Mouse (Mus musculus) stomach, embryonic 16.5 days (tissue): ENCODE measurements at regions not wholly inside any gene's neighbourhood (a gene's known extent, or its start where the extent isn't known, plus 50 kb on each side); places are given as distances from the start of the nearest gene placed in this dataset.

Experiments used
- ATAC-seq: fragments of 200-750 bp; cut with Nextera tagmentation; 2 replicates; pipeline ENCODE4 v1.8.0; 2017; ENCODE audit warnings: moderate number of reproducible peaks, moderate TSS enrichment; ENCODE audit not compliant: insufficient read depth, low FRiP score
- H3K27ac ChIP-seq: fragments of 300-500 bp; sonication (generic); 2 replicates; pipeline ENCODE4 v1.5.1; 2014; ENCODE audit warnings: low read length
- H3K27me3 ChIP-seq: fragments of 300-500 bp; sonication (generic); 2 replicates; pipeline ENCODE4 v1.6.1; 2014; ENCODE audit warnings: low read length, control low read depth, mixed read lengths; ENCODE audit not compliant: control insufficient read depth, insufficient read depth
- H3K36me3 ChIP-seq: fragments of 300-500 bp; sonication (generic); 2 replicates; pipeline ENCODE4 v1.6.1; 2014; ENCODE audit warnings: low read length; ENCODE audit not compliant: control insufficient read depth, insufficient read depth
- H3K4me1 ChIP-seq: fragments of 300-500 bp; sonication (generic); 2 replicates; pipeline ENCODE4 v1.6.1; 2014; ENCODE audit warnings: low read length, control low read depth, mixed read lengths; ENCODE audit not compliant: control insufficient read depth, insufficient read depth
- H3K4me2 ChIP-seq: fragments of 300-500 bp; sonication (generic); 2 replicates; pipeline ENCODE4 v1.6.1; 2014; ENCODE audit warnings: low read depth, low read length, mixed read lengths
- H3K4me3 ChIP-seq: fragments of 300-500 bp; sonication (generic); replicated peaks from 2 replicates; pipeline ENCODE4 v1.5.1; 2014; ENCODE audit warnings: mild to moderate bottlenecking, low read length
- H3K9ac ChIP-seq: fragments of 300-500 bp; sonication (generic); 2 replicates; pipeline ENCODE4 v1.6.1; 2014; ENCODE audit warnings: low read length
- H3K9me3 ChIP-seq: fragments of 300-500 bp; sonication (generic); replicated peaks from 2 replicates; pipeline ENCODE4 v1.6.1; 2016; ENCODE audit warnings: low read length, control low read depth; ENCODE audit not compliant: control insufficient read depth
- WGBS: fragments of 180-500 bp; shearing (Covaris S2); extraction: QIAGEN DNeasy Blood & Tissue Kit; methylation state at CpG from one replicate; pipeline ENCODE4 v1.1.7; 2014; 5-methylcytosine and 5-hydroxymethylcytosine counted together

DNA sequence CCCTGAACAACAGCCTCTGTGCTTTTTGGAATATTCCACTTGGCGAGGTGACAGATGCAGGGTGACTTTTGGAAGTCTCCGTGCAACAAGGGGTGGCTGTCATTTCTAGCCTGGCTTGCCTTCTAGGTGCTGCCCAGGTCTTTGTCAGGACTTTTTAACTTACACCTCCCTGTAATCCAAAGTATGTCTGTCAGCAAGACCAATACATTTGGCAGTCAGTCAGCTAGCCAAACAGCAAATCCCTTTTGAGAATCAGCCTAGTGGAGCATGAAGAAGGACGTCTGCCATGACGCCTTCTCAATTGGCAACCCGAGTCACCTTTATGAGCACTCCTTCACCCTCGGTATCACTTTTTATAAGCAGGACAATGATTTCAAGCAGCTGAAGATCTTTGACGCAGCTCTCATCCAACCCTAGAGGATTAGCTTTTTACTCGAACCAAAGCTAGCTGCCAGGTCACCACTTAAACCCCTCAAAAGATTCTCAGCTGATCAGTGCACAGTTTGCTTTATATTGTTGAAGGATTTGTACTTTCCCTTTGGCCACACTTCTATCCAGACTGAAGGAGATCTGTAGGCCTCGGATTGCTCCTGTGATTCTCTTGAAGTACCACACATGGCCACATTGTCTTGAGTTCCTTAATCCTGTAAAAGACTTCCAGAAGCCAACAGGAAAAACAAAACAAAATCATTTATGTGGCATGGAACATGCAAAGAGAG, 883.1 kb downstream of the Fam19a2 start:
- no peak for ATAC-seq
- Histone ChIP-seq H3K4me3 (no peak overlapping the region), H3K27ac (no peak overlapping the region), H3K4me1 (no peaks in the 10 kb centered on the region), H3K4me2 (no peak overlapping the region), H3K36me3 (no peaks in the 10 kb centered on the region), H3K9me3 (no peaks in the 10 kb centered on the region), H3K27me3 (no peaks in the 10 kb centered on the region), H3K9ac (no peak overlapping the region)
- 72% methylated on average over 9 of the region's 9 CpGs for WGBS

DNA sequence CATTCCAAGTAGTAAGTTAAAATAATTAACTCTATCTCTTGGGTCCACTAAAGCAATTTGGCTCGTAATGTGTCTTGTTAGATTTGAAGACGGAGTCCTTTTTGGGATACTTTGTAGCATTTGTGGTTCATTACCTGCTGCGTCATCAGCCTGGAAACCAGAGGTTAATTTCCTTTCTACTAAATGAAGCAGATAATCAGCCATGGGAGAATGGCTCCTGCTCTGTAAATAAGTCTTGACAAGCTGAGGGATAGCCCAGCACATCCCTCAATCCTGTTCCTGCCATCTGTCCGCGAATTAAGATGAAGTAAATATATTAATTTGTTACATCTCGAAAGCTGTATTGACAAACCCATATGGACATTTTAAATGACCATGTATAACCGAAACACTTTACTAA, 899.6 kb downstream of the Fam19a2 start:
- H3K4me2 ChIP-seq = no peak overlapping the region
- no peak overlapping the region for H3K4me3 ChIP-seq
- no peak overlapping the region for H3K27ac ChIP-seq
- no peaks in the 10 kb centered on the region for H3K9me3 ChIP-seq
- ATAC-seq = no peak
- no peaks in the 10 kb centered on the region for H3K36me3 ChIP-seq
- no peaks in the 10 kb centered on the region for H3K4me1 ChIP-seq
- H3K27me3 ChIP-seq = no peaks in the 10 kb centered on the region
- H3K9ac ChIP-seq = no peak overlapping the region
- 83% methylated on average over 7 of the region's 7 CpGs for WGBS

DNA sequence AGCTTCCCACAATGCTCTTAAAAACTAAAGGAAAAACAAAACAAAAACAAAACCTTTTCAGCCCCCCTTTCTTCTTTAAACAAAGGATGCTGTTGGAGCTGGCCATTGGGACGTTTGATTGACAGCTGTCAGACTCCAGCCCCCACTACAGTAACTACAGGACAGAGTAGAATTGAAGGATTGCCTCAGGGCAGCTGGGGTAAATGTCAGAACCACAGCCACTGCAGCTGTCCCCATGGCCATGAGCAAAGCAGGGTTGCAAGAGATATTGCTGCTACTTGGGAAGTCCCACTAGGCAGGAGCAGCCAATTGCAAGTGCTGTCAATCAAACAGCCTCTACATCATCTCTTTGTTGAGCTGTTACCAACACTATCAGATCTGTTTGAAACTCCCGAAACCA, 911.8 kb downstream of the Fam19a2 start:
- Histone ChIP-seq H3K4me3 (no peak overlapping the region), H3K4me1 (no peaks in the 10 kb centered on the region), H3K36me3 (no peaks in the 10 kb centered on the region), H3K9ac (no peak overlapping the region), H3K4me2 (no peak overlapping the region), H3K9me3 (no peaks in the 10 kb centered on the region), H3K27me3 (no peaks in the 10 kb centered on the region), H3K27ac (no peak overlapping the region)
- WGBS = 67% methylated on average over 2 of the region's 2 CpGs
- ATAC-seq = no peak

DNA sequence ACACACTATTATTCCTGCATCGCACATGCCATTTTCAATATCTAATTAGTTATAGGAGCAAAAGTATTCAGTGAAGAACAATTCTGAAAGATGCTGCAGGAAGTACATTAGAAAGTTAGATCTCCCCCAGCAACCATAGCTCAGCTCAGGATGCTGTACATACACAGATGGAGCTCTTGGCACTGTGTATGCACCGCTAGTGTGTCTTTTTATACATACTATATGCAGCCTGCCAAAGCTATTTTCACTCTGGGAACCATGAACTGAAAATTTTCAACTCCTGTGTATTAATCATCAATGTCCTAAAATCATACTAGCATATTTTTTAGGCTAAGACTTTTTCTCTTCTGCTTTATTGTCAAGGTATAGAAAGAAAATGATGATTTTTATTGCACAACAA, 944.5 kb downstream of the Fam19a2 start:
- 90% methylated on average over 2 of the region's 2 CpGs for WGBS
- Histone ChIP-seq H3K4me3 (no peak overlapping the region), H3K9me3 (no peaks in the 10 kb centered on the region), H3K27ac (no peak overlapping the region), H3K36me3 (no peaks in the 10 kb centered on the region), H3K4me1 (no peaks in the 10 kb centered on the region), H3K27me3 (no peaks in the 10 kb centered on the region), H3K4me2 (no peak overlapping the region), H3K9ac (no peak overlapping the region)
- no peak for ATAC-seq

DNA sequence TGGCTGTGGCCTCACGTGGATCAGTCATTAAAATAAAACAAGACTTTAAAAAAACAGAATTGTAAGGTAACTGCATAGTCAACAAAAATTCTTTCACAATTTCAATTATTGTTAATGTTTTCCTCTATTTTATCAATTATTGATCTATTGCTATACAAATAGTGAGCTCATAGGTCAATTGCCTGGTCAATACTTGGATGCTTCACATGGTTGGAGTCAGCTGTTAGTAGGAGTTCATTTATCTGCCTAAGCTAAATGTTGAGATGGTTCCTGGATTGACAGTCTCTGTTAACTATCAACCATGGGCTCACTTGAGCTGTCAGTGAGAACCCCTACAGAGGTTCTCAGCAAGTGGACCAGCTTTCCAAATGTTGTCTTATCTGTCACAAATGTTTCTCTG, 955.7 kb downstream of the Fam19a2 start:
- H3K27me3 ChIP-seq = no peaks in the 10 kb centered on the region
- no peak overlapping the region for H3K27ac ChIP-seq
- H3K9me3 ChIP-seq = no peaks in the 10 kb centered on the region
- no peaks in the 10 kb centered on the region for H3K4me1 ChIP-seq
- H3K9ac ChIP-seq = no peak overlapping the region
- 77% methylated on average over 1 of the region's 1 CpGs for WGBS
- no peak overlapping the region for H3K4me2 ChIP-seq
- no peak overlapping the region for H3K4me3 ChIP-seq
- no peaks in the 10 kb centered on the region for H3K36me3 ChIP-seq
- ATAC-seq = no peak

DNA sequence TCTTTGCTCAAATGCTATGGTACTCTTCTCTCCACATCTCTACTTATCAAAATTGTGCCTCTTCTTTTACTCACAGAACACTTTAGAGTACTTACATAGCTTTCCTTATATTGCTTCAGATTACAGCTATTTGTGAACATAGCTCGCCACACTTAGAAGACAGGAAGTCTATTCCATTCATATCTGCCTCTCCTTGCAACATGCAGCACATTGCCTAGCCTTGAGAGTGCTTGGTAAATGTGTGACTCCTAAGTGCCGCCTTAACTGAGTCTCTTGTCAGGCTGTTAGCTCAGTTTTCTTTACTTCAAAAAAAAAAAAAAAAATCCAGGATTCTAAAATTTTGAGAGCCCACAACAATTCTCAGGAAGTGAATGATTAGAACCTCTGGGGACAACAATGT, 958.3 kb downstream of the Fam19a2 start:
- Histone ChIP-seq H3K36me3 (no peaks in the 10 kb centered on the region), H3K4me2 (no peak overlapping the region), H3K27me3 (no peaks in the 10 kb centered on the region), H3K4me1 (no peaks in the 10 kb centered on the region), H3K9ac (no peak overlapping the region), H3K9me3 (no peaks in the 10 kb centered on the region), H3K4me3 (no peak overlapping the region), H3K27ac (no peak overlapping the region)
- WGBS = 63% methylated on average over 2 of the region's 2 CpGs
- no peak for ATAC-seq

DNA sequence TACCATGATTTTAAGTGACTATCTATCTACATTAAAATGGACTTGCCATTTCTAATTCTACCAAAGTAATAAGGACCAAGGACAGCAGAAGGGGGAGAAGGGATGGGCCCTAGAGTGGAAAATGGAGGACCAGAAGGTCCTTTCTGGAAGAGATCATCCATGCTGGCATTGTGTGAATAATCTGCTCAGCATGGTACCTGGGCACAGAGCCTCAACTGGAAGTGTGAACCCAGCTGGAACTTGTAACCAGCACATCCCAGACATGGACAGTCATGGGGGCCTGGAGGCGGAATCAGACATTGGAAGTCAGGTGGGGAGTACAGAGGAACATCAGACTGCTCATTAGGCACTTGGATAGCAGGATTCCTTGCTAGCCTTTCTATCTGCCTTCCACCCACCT, 963.3 kb downstream of the Fam19a2 start:
- H3K27ac ChIP-seq = no peak overlapping the region
- WGBS = 88% methylated on average over 1 of the region's 1 CpGs

DNA sequence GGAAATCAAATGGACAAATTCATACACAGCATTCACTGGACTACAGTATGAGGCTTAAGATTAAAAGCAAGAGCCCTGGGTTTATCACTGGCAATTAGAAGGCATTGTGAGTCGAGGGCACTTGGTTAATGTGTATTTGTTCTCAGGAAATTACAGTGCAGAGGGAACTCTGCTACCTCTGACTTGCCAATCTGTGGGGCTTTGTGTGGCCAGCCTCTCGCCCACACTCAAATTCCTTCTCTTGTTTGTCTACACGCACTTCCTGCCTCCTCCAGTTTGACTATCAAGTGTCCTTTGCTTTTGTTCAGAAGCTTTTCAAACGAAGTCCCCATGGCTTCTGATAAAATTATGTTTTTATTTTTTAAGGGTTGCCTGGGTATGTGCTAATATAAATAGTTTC, 985.6 kb downstream of the Fam19a2 start:
- no peaks in the 10 kb centered on the region for H3K4me1 ChIP-seq
- no peak overlapping the region for H3K9ac ChIP-seq
- H3K4me2 ChIP-seq = no peak overlapping the region
- H3K9me3 ChIP-seq = no peaks in the 10 kb centered on the region
- H3K4me3 ChIP-seq = no peak overlapping the region
- H3K27ac ChIP-seq = no peak overlapping the region
- no peak for ATAC-seq
- no peaks in the 10 kb centered on the region for H3K36me3 ChIP-seq
- H3K27me3 ChIP-seq = no peaks in the 10 kb centered on the region
- WGBS = 28% methylated on average over 4 of the region's 4 CpGs

More for the DNA sequence above, 963.3 kb downstream of the Fam19a2 start:
- no peaks in the 10 kb centered on the region for H3K27me3 ChIP-seq
- H3K9me3 ChIP-seq = no peaks in the 10 kb centered on the region
- H3K4me3 ChIP-seq = no peak overlapping the region
- H3K4me1 ChIP-seq = no peaks in the 10 kb centered on the region
- no peaks in the 10 kb centered on the region for H3K36me3 ChIP-seq
- no peak overlapping the region for H3K9ac ChIP-seq
- ATAC-seq = no peak
- H3K4me2 ChIP-seq = no peak overlapping the region

DNA sequence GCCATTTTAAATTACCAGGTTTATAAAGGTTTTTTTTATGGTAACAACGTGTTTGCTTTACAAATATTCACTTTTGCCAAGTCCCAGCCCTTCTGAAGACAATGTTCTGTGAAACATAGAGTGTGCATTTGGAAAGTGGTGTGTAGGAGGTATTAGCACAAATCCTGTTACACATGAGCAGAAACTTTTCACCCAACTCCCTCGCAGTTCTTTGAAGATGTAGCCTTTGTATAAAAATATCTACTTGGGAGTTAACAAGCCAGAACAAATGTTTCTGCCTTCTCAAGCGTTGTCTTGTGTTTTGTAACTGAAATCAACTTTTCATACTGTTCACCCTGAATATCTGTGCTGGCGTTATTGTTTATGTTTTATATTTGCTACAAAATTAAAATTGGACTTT, 986.2 kb downstream of the Fam19a2 start:
- no peaks in the 10 kb centered on the region for H3K27me3 ChIP-seq
- H3K9ac ChIP-seq = no peak overlapping the region
- WGBS = 45% methylated on average over 4 of the region's 4 CpGs
- no peaks in the 10 kb centered on the region for H3K9me3 ChIP-seq
- no peaks in the 10 kb centered on the region for H3K36me3 ChIP-seq
- H3K4me1 ChIP-seq = no peaks in the 10 kb centered on the region
- no peak overlapping the region for H3K4me2 ChIP-seq
- no peak for ATAC-seq
- H3K4me3 ChIP-seq = no peak overlapping the region
- no peak overlapping the region for H3K27ac ChIP-seq
